Mouse (Mus musculus) c-Kit-positive CD71-positive TER-119-negative erythroid progenitor cells, embryonic 14.5 days (primary cell): Measurements from ENCODE around the gene C130079G13Rik.
"Not testable (repeated sequence)": the region's sequence is repeated elsewhere in the genome, so short reads cannot be mapped to it uniquely, and the experiment has no call there.

ENCODE experiments used
- DNase-seq: peaks from one replicate; pipeline ENCODE4 v3.0.0-alpha.2; 2013; ENCODE audit warnings: low read depth

The C130079G13Rik gene

DNA sequence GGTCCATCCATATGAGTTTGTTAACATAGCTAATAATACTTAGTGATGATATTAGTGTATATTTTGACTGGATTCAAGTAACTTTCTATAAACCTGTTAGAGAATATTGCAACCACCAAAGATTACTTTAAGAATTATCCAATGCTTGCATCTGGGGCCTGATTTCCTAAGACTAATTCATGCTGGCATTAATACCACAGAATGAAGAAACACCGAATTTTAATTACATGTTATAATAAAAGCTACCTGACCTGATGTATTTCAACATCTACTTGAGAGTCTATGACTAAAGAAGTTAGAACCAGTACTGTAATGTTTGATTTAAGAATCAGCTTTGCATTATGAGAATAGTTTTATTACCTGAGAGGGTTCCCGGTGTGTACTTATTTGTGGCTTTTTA is at the start of gene C130079G13Rik:
TSS of gene C130079G13Rik (plus strand) at position 301 of the 400 bp plus-strand sequence.
- DNase-seq: no peak

DNA sequence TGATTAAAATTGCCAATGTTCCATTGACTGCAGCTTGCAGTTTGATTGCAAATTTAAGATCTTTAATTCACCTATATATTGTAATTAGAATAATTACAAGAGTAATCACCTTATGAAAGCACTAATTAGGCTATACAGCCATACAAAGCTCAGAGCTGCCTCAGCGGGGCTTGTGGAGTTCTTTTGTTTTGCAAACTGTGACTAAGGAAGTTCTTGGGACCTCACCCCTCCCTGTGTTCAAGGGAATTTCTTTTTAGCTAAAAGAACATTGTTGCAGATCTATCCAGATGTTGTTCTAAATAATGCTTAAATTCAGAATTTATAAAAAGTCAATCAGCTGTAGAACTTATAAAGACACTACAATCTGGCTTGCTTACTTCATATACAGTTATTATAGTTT is 47.4 kb upstream of the C130079G13Rik start:
- DNase-seq: not testable (repeated sequence)

GRCm38 (mm10) chr3:59879801-59880554 is 45.0 kb upstream of the C130079G13Rik start:
- not testable (repeated sequence) for DNase-seq

- no peak for DNase-seq
Observed at GRCm38 (mm10) chr3:59893276-59893675, 31.7 kb upstream of the C130079G13Rik start.

- DNase-seq: no peak
Observed at GRCm38 (mm10) chr3:59934621-59935020, 9.6 kb downstream of the C130079G13Rik start.

DNA sequence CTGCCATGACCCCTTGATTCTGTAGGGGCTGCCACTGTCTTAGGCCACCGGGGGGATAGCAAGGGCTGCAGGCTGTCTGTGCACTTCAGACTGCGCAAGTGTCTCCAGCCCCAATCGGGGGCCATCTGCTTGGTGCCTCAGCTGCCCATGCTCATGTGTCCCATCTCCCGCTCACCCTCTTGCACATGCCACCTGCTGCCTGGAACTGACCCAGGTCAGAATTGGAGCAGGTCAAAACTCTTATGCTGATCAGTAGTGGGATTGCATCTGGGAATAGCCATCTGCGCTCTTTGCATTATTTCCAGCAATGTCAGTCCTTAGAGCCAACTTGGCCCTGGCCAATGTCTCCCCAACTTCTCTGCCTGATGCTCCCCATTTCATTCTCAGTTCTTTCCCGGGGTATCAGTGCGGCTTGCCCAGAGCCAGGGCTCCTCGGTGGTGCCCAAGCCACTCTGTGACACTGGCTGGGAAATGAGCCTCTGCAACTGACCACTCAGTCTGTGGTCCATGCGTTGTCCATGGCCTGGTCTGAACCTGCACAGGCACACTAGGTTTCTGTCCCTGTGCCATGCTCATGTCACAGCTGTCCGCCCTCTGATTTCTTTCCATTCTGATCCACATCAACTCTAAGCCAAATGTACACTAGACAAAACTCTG is 22.4 kb downstream of the C130079G13Rik start:
- no peak for DNase-seq

DNA sequence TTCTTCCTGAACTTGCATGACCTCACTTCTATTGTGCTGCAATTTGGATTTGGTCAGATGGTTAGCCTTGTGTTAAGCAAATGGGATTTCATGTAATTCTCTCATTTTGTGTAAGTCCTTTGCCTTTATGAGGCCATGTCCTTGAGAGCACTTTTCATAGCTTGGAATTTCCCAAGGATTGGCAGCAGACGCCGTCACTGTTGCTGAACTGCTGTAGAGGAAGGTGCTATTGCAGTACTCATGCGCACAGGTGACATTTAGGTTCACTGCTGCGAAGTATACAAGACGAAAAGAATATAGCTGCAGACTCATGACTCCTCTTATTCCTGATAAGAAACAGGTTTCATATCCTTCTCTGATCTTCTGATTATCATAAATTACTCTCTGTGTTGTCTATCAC is 45.9 kb downstream of the C130079G13Rik start:
- no peak for DNase-seq

DNA sequence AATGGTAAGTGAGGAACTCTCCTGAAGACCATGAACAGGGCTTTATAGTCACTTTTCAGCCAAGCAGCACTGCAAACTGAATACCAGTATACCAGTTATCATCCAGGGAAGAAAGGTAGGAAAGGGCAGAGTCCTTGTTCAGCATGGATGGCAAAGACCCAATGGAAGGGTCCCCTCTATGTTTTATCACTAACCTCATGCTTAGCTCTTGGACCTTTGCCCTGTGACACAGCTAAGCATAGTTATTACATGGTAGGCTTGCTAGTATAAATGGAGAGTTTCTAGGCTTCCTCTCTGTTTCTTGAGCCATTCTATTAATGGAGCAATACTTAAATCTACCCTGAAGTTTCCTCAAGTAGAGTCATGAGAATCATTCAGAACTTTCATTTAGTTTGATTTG is 49.6 kb downstream of the C130079G13Rik start:
- no peak for DNase-seq
